Mouse (Mus musculus): Measurements from ENCODE around the gene Frmd5. TPM values are rescaled to one million over a fixed set of nuclear protein-coding genes. Genes with fewer than 3 reads are reported as not detected.

Gene Frmd5
- polyA plus RNA-seq, 1 experiment = 69.4 TPM

- TF ChIP-seq CTCF (IDR thresholded peaks at IDR 0.05; ENCODE audit: borderline replicate concordance, extremely low read depth, insufficient read depth, insufficient read length) = no peak
- no peak for TF ChIP-seq POLR2A (IDR thresholded peaks at IDR 0.05; ENCODE audit: borderline replicate concordance, extremely low read depth, insufficient read depth, insufficient read length, poor library complexity, severe bottlenecking)
- no peak for DNase-seq (ENCODE audit: low read depth)
Measured at GRCm38 (mm10) chr2:121615199-121615559, 191.7 kb downstream of the Frmd5 start.

GRCm38 (mm10) chr2:121614483-121615198 lies 192.2 kb downstream of the Frmd5 start:
- TF ChIP-seq CTCF (IDR thresholded peaks at IDR 0.05; ENCODE audit: borderline replicate concordance, extremely low read depth, insufficient read depth, insufficient read length) (no peak), POLR2A (IDR thresholded peaks at IDR 0.05; ENCODE audit: borderline replicate concordance, extremely low read depth, insufficient read depth, insufficient read length, poor library complexity, severe bottlenecking) (no peak)
- DNase-seq (ENCODE audit: low read depth) = no peak

GRCm38 (mm10) chr2:121612112-121612511 lies 194.8 kb downstream of the Frmd5 start:
- TF ChIP-seq CTCF (IDR thresholded peaks at IDR 0.05; ENCODE audit: borderline replicate concordance, extremely low read depth, insufficient read depth, insufficient read length) (no peak), POLR2A (IDR thresholded peaks at IDR 0.05; ENCODE audit: borderline replicate concordance, extremely low read depth, insufficient read depth, insufficient read length, poor library complexity, severe bottlenecking) (no peak)
- peak; percentile 39 for DNase-seq (ENCODE audit: low read depth)

- TF ChIP-seq CTCF (IDR thresholded peaks at IDR 0.05; ENCODE audit: borderline replicate concordance, extremely low read depth, insufficient read depth, insufficient read length) = no peak
- TF ChIP-seq POLR2A (IDR thresholded peaks at IDR 0.05; ENCODE audit: borderline replicate concordance, extremely low read depth, insufficient read depth, insufficient read length, poor library complexity, severe bottlenecking) = no peak
Measured at GRCm38 (mm10) chr2:121610008-121610884, 196.6 kb downstream of the Frmd5 start.

GRCm38 (mm10) chr2:121609141-121609724 lies 197.7 kb downstream of the Frmd5 start:
- no peak for DNase-seq (ENCODE audit: low read depth)
- TF ChIP-seq CTCF (IDR thresholded peaks at IDR 0.05; ENCODE audit: borderline replicate concordance, extremely low read depth, insufficient read depth, insufficient read length) (no peak), POLR2A (IDR thresholded peaks at IDR 0.05; ENCODE audit: borderline replicate concordance, extremely low read depth, insufficient read depth, insufficient read length, poor library complexity, severe bottlenecking) (no peak)

More at GRCm38 (mm10) chr2:121610008-121610884, 196.6 kb downstream of the Frmd5 start:
- DNase-seq (ENCODE audit: low read depth) = peak; percentile 39

GRCm38 (mm10) chr2:121602397-121602796 lies 204.5 kb downstream of the Frmd5 start:
- DNase-seq (ENCODE audit: low read depth) = peak; percentile 34
- TF ChIP-seq POLR2A (IDR thresholded peaks at IDR 0.05; ENCODE audit: borderline replicate concordance, extremely low read depth, insufficient read depth, insufficient read length, poor library complexity, severe bottlenecking) = no peak
- no peak for TF ChIP-seq CTCF (IDR thresholded peaks at IDR 0.05; ENCODE audit: borderline replicate concordance, extremely low read depth, insufficient read depth, insufficient read length)

GRCm38 (mm10) chr2:121601543-121601942 lies 205.3 kb downstream of the Frmd5 start:
- DNase-seq (ENCODE audit: low read depth) = no peak
- TF ChIP-seq POLR2A (IDR thresholded peaks at IDR 0.05; ENCODE audit: borderline replicate concordance, extremely low read depth, insufficient read depth, insufficient read length, poor library complexity, severe bottlenecking) (no peak), CTCF (IDR thresholded peaks at IDR 0.05; ENCODE audit: borderline replicate concordance, extremely low read depth, insufficient read depth, insufficient read length) (no peak)

- no peak for TF ChIP-seq POLR2A (IDR thresholded peaks at IDR 0.05; ENCODE audit: borderline replicate concordance, extremely low read depth, insufficient read depth, insufficient read length, poor library complexity, severe bottlenecking)
- no peak for TF ChIP-seq CTCF (IDR thresholded peaks at IDR 0.05; ENCODE audit: borderline replicate concordance, extremely low read depth, insufficient read depth, insufficient read length)
Measured at GRCm38 (mm10) chr2:121600736-121601135, 206.2 kb downstream of the Frmd5 start.

GRCm38 (mm10) chr2:121598249-121598648 lies 208.6 kb downstream of the Frmd5 start:
- TF ChIP-seq CTCF (IDR thresholded peaks at IDR 0.05; ENCODE audit: borderline replicate concordance, extremely low read depth, insufficient read depth, insufficient read length) = no peak
- TF ChIP-seq POLR2A (IDR thresholded peaks at IDR 0.05; ENCODE audit: borderline replicate concordance, extremely low read depth, insufficient read depth, insufficient read length, poor library complexity, severe bottlenecking) = no peak
- no peak for DNase-seq (ENCODE audit: low read depth)

More at GRCm38 (mm10) chr2:121600736-121601135, 206.2 kb downstream of the Frmd5 start:
- DNase-seq (ENCODE audit: low read depth) = no peak

GRCm38 (mm10) chr2:121596621-121597020 lies 210.3 kb downstream of the Frmd5 start:
- TF ChIP-seq CTCF (IDR thresholded peaks at IDR 0.05; ENCODE audit: borderline replicate concordance, extremely low read depth, insufficient read depth, insufficient read length) = no peak
- TF ChIP-seq POLR2A (IDR thresholded peaks at IDR 0.05; ENCODE audit: borderline replicate concordance, extremely low read depth, insufficient read depth, insufficient read length, poor library complexity, severe bottlenecking) = no peak
- DNase-seq (ENCODE audit: low read depth) = no peak

- DNase-seq (ENCODE audit: low read depth) = peak; percentile 27
Measured at GRCm38 (mm10) chr2:121594660-121595291, 212.1 kb downstream of the Frmd5 start.

More at GRCm38 (mm10) chr2:121594660-121595291, 212.1 kb downstream of the Frmd5 start:
- TF ChIP-seq POLR2A (IDR thresholded peaks at IDR 0.05; ENCODE audit: borderline replicate concordance, extremely low read depth, insufficient read depth, insufficient read length, poor library complexity, severe bottlenecking) = no peak
- no peak for TF ChIP-seq CTCF (IDR thresholded peaks at IDR 0.05; ENCODE audit: borderline replicate concordance, extremely low read depth, insufficient read depth, insufficient read length)

All from brain, embryonic 14.5 days (tissue).